Mouse (Mus musculus) heart, postnatal 4 days (tissue): ENCODE results near the gene Acoxl. TPM values are rescaled to one million over a fixed set of nuclear protein-coding genes. Genes with fewer than 3 reads are reported as not detected.

Source experiments
- DNase-seq: peaks from one replicate; pipeline ENCODE4 v3.0.0; 2021
- total RNA-seq, 2 experiments: library from RNA; stranded (reverse); gene quantifications; 2 replicates each; pipeline ENCODE4 v1.2.3; 2021

Acoxl gene
- total RNA-seq, 2 experiments from 2014 or later, result not detected

DNA sequence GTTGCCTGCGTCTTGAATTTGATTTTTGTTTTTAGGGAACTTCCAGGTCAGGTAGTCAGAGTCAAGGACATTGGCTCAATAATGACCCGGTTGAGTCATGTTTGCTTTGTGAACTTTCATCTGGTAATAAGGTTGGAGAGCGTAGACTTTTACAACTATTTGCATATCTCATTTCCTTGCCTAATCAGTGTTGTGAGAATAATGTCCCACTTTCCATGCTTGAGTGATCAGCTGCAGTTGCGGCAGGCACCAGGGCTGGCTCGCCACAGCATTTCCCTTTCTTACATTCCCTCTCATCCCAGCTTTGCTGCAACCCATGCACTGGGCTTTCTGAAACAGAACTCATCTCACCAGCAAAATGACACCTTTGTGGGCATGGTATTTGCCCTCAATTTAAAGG is 59.0 kb downstream of the Acoxl start:
- no peak for DNase-seq

DNA sequence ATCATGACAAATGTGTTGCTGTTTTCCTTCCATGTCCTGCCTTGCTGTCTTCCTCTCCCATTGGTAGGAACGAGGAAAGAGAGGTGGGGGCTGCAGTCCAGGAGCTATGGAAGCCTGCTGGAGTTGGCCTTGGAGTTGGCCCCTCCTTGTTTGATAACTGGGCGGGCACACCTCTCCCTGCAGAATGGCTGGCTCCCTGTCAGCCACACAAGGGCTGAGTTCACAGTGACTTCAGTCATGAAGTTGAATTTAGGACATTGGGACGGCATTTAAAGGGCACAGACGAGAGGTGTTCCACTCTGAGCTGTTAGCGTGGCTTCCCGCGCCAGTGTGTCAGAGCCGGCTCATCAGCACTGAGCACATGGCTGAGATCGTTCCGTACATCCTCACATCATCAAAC is 66.2 kb downstream of the Acoxl start:
- DNase-seq, result no peak

DNA sequence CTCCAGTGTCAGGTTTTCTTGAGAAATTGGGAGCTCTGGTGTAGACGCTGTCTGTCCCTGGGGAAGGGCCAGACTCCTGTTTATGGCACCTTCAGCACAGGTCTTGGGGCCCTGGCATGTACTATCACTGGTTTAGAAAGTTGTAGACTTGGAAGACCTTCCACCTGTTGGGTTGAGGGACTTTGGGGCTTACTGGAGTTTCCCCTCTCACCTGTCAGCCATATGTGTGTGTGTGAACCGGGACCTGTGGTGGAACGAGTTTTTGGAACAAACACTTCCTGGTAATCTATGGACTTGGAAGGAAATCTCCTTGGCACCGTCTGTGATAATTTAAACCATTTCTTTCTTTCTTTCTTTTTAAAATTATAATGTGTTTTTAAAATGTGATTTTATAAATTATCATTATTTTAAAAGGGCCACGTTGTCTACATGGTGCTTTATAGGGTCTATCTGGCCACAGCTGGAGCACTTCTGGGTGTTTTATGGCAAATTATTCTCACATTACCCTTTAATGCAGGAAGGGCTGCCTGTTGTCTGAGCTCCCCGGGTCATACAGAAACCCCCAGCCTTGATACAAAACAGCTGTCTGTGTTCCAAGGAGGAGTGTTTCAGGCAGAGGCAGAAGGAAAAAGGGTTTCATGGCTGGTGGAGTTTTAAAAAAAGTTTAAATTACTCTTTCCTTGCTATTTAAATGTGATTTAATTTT is 68.5 kb downstream of the Acoxl start:
- no peak for DNase-seq

DNA sequence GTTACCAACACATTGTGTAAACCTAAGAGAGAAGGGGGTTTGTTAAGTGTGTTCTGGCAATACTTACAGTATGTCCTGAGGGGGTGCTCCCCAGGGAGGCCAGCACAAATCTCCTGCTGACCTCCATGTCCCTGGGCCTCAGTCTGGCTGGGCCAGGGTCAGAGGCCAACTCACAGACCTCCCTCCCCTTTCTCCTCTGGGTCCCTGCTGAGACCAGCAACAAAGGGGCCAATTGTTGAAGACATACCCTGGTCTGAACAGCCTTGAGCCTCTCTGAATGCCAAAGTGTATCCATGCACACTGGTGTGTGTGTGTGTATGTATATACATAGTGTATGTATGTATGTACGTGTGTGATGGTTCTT is 69.0 kb downstream of the Acoxl start:
- DNase-seq, result no peak

DNA sequence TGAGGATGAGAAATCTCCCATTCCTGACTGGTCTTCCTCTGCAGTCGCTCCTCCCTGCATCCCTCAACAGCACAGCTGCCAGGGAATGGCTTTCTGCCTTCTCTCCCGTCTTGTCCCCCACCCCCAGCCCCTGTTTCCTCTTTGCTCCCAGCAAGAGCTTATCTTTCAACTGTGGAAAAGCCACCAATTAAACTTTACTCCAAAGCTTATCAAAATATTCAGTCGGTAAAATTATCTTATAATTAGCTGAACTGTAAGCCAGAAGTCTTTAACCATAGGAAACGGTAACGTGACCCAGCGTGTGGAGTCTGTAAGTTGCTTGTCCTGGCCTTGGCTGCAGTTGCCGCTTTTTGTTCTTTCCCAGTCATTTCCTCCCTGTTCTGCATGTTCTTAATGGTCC is 70.2 kb downstream of the Acoxl start:
- no peak for DNase-seq

DNA sequence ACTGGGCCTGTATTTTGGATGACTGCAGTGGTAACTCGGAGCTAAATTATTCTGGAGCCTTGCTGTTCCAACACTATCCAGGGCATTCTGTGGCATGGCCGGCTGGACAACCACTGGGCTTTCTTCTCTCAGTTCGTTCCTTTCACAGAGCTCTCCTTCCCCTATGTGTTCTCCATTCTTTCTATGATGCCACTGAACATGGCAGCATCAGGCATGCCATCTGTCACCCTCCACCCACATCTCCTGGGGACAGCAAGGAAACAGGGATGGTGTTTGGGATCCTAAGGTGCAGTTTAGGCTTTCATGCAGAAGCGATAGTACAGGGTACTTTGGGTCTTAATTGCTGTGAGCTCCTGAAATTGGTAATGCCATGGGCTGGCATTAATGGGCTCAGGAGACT is 71.1 kb downstream of the Acoxl start:
- DNase-seq, result no peak

DNA sequence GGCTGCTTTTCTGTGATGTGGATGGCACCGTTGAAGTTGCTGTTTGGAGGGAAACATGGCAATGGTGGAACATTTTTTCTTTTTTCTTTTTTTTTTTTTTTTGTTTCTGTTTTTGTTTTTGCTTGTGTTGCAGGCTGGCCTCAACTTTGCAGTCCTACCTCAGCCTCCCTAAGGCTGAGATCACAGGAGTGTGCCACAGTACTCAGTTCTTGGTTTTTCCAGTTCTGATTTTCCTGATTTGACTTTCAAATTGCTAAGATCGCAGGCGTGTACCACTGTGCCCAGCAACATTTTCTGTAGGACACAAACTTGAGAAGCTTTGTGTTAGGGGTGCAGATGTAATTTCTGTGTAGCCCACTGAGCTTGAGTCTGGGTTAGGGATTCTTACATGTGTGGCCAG is 72.9 kb downstream of the Acoxl start:
- DNase-seq, result no peak

DNA sequence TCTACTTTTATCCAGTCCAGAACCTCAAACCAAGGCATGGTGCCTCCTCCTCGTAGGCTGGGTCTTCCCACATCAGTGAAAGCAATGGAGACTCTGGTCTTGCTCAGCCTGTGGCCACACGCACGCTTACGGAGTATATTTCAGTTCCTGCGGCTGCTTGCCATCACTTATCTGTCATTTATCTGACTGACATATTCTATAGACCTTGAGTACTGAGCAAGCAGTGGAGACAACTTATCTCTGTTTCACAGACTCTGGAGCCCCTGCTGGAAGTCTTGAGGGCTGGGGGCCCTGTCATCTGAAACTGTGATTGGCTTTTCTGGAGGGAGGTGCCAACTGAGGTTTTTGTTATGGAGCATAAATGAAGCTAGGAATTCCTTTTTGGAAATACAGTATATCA is 75.4 kb downstream of the Acoxl start:
- DNase-seq, result no peak

DNA sequence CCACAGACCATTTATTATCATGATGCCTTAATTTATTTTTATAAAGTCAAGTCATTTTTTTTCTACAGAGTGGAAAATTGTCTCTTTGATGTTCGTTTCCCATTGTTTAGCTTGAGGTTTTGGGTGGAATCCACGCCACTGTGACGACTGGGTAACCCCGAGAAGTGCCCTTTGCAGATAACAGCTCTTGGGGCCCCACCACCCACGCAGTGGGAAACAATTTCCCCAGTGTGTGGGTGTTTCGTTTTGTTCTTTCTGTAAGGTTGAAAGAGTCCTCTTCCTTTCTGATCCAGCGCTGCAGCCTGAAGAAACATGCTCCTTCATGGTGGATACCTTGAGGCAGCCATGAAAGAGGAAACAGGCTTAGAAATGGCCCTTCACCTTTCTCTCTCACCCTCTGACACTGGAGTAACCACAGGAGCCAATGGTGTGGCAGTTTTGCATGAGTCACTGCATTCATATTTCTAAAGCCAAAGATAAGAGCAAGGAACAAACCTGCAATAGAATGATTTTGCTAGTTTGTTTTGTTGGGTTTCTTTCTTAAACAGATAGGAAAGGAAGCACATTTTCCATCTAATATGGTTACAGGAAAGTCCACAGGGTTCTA is 78.2 kb downstream of the Acoxl start:
- no peak for DNase-seq

DNA sequence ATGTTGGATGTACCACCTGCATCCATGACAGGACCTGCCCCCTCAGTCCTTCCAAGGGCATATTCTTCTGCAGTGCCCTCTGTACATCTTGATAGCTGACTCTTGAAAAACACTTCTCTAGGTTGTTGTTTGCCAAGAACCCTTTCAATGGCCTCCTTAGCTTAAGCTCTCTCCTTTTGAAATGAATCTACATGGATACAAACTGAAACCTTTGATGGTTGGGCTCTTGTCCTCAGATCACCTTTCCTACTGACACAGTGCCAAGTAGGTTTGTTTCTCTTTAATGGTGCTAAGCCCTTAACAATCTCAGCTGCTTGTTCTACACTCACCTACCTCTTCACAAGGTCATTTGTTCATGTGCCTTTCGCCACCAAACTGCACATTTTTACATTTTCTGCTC is 81.1 kb downstream of the Acoxl start:
- DNase-seq, result no peak

DNA sequence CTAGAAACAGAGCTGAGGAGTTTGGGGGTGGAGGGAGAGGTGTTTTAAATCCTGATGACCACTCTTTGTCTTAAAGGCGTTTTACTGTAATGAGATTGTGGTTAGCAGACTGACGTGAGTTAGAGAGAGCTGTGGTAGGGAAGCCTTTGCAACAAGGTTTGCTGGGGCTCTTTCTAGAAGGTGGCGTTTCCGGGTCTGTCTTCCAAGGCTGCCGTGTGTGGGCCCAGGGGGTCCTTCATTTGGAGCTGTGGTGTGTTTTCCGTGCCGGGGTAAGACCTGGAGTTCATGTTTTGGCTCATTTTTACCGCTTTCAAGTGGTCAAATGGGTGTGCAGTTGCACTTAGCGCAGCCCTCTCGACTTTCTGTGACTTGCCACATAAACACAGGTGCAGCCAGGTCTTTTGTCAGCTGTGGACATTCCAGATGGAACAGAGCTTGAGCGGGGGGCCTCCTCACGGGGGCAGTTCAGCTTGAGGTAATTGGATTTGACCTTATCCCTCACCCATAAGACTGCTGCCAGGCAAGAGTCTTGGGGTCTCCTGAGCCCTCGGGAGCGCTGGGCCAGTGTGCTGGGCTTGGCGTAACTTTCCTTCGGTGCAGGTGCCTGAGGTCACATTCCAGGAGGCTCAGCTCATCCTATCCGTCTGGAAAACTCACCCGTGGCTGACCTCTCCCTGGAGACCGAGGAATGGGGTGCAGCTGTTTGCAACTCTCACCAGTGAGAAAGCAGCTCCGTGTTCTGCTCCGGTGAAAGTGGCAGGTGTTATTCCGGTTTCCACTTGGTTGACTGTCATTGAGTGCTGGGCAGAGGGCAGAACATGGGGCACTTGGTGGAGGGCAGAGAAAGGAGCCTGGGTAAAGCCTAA is 83.6 kb downstream of the Acoxl start:
- no peak for DNase-seq

DNA sequence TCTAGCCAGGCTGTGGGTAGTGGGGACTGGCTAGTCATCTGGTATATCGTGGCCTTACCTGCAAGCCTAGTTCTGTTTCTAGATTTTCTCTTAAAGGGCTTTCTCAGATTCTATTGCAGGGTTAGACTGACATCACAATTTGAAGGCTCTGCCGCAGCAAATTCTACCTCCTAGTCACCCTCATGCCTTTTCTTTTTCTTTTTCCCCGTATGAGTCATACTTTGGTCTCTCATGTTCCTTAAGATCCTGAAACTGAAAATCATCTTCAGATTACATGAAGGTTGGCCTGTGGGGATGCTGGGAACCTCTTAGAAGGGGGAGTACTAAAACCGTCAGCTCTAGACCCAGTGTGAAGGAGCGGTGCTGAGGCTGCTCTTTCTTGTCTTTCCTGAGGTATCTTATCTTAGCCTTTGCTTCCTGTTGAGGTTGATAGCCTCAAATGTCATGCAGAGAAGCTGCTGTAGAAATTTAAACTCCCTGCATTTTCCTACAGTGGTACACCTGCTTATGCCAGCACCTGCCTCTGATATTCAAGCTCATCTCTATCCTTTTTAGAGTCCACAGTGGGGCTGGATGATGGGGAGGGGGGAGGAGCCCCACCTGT is 84.5 kb downstream of the Acoxl start:
- no peak for DNase-seq

DNA sequence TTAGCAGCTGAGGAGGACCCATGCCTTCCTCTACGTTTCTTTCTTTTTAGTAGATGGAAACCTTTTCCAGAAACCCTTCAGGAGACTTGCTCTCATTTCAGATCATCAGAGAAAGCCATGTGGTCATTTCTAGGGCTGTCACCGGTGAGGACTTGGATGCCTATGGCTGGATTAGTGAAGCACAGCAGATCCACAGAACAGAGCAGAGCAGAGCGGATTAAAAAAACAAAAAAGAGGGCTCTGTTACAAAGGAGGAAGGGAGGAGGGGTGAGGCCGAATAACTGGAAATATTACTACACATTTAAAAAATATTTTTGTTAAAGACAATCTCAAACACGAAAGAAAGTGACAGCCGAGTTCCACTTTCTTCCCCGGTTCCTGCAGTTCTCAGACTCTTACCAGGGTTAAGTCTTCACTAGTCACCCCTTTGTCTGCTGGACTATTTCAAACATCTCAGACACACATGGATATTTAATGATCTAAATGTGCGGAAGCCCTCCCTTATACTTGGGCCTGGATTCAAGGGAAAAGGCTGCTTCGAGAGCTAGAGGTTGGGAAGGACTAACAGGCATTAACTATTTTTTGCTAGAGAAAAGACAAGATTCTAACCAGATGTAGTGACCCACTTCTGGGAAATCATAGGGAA is 88.1 kb downstream of the Acoxl start:
- DNase-seq, result no peak

DNA sequence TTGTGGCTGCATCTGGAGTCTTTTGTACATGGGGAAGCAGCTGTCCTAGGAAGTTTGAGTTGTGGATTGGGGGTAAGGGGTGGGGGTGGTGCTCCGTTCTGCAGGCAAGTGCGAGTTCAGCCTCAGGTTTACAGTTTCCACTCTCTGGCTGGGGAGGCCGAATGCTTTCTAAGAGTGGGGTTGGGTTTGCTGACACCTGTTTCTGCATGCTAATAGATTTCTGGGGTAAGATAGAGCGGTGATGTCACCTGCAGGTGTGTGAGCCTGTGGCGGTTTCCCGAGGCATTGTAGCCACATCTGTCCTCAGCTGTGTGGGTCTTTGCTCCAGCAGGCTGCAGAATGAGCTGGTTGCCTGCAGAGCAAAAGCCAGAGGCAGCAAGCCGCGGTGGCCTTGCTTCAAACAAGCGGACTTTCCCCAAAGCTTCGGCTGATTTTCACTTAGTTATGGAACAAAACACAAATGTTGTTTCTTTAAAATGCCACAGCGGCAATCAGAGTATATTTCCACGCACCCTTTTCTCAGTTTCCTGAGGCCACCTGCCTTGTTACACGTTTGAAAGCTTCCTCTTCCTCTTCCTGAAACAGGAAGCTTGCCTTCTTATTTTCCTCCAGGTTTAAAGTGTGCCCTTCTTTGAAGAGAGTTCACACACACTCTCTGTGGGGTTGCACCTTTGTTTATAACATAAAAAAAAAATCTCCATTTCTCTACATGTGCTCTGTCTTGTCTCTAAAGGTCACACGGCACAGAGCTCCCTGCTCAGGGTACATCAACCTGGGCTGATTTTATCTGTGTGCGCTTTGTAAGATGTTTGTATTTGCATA is 89.0 kb downstream of the Acoxl start:
- DNase-seq, result no peak

DNA sequence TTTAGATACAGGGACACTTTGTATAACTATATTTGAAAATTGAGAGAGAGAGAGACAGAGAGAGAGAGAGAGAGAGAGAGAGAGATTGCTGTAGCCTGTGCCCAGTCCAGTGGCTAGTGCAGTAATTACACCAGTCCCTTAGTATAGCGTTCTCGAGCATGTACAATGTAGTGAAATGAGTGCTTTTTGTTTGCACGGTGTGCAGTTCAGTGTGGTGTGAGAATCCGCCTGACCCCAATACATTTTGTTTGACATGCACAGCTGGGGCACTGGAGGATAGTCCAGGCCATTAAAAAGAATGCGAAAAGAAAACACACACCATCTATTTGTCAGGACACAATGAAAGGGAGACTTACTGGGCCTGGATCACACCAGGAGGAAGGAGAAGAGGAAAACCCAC is 89.6 kb downstream of the Acoxl start:
- no peak for DNase-seq

DNA sequence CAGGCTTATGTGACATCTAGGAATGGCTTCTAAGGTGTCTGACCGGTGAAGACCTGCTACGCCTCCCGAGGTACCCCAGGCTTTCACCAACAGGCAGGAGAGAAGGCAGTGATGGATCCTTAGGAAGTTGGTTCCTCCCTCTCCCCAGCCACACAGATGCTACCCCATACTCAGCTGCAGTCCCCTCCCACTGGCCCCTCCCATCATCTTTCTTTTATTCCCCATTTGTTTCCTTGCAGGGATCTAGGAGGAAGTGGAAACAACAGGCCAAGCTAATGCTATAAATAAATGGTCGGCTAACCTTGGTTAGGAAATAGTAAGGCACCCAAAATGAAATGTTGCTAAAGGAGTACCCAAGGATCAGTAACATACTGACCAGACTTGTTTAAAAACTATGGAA is 90.2 kb downstream of the Acoxl start:
- no peak for DNase-seq

DNA sequence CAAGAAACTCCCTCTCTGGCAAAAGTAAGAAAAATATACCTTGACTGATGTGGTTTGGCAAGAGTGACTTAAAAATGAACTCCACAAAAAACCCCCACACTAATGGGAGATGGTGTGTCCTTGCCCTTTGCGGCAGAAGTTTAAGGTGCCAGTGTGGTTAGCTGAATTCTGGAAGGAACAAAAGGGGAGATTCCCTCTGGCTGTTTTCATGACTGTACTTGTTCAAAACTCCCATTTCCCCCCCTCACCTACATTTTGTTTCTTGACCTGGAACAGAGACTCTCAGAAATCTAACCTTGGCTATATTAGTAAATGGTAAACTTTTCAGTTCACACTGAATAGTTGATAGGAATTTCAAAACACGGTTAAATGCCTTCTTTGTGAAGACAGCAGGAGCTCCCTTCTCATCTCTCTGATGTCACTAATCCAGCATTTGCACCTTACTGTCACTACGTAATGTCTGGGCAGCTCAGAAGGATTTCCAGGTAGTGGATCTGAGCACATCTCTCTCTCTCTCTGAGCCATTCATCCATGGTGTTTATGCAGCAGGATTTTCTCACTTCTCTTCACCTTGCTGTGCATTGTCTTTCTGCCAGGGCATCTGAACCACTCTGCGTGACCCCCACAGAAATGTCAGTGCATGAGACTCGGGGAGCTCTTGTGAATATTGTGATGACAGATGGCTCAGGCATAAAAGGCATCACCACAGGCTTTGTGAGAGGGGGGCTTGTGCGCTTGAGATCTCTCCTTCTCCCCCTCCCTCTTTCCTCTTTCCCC is 91.5 kb downstream of the Acoxl start:
- no peak for DNase-seq

DNA sequence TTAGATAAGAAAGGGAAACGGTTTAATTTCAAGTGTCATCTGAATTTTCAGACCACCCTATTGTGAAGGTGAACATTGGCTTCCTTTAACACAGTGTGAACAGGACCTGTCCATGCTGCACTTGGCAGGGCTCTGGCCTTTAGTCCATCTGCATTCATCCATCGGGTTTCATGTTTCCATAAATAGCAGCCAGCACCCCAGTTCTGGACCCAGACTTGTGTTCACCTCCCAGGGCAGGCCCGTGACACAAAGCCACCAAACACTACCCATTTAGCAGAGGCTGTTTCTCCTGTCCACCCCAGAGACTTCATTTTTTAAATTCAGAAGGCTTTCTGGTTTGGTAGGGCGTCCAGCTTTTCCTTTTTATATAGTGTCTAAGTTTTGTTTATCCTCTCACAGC is 92.9 kb downstream of the Acoxl start:
- DNase-seq, result no peak

DNA sequence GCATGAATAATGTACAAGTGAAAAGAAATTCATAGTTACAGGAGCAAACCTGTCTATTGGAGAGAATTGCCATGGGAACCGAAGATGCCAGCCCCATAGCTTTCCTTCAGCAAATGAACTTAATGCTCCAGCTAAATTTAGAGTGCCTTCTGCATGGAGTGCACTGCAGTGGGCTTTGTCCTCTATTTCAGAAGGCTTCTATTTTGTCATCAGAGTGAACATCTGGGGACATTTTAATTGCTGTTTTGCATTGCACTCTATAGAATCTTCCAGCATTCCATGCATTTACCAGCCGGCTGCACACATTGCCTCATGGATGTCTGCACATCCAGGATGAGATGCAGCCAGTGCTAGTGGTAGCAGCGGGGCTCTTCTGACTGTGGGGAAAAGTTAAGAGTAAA is 94.9 kb downstream of the Acoxl start:
- DNase-seq, result no peak

DNA sequence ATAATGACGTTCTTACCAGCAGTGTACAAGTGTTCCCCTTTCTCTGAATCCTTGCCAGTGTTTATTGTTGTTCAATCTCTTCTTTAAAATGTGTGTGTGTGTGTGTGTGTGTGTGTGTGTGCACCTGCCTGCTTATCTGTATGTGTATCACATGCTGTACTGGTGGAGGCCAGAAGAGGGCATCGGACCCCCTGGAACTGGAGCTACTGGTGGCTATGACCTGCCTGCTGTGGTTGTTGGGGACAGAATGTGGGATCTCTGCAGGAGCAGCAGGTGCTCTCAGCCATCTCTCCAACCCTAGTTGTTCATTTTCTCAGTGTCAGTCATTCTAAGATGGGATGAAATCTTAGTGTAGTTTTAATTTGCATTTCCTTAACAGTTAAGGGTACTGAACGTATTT is 98.4 kb downstream of the Acoxl start:
- no peak for DNase-seq

DNA sequence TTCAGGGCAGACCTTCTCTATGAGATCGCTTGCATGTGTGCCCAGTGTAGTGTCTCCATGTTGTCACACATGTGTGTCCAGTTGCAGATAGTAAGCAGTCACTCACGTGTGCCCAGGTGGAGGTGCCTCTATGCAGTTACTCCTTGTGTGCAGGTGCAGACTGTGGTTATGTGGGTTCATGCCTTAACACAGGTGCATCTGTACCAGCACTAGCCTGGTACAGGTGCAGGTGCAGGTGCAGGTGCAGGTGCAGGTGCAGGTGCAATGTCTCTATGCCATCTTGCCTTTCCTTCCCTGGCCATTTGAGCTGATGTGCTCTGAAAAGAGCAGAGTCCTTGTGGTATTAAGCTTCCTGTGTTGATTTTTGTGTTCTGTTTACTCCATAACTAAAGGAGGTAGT is 100.5 kb downstream of the Acoxl start:
- no peak for DNase-seq
